Mouse (Mus musculus) lung, adult 2 months (tissue): ENCODE measurements around the gene Rwdd2b. TPM values are rescaled to one million over a fixed set of nuclear protein-coding genes. Genes with fewer than 3 reads are reported as not detected.

Source experiments
- DNase-seq: peaks from one replicate; pipeline ENCODE4 v3.0.0; 2022
- H3K4me1 ChIP-seq: fragments of 200-500 bp; 2 replicates; pipeline ENCODE4 v1.6.1; 2011; ENCODE audit warnings: low read length; ENCODE audit not compliant: control insufficient read depth, insufficient read depth
- H3K4me3 ChIP-seq: fragments of 200-500 bp; replicated peaks from 2 replicates; pipeline ENCODE3; 2011; ENCODE audit warnings: low read depth, mild to moderate bottlenecking, control low read depth, low read length; ENCODE audit errors: extremely low read depth
- CTCF ChIP-seq: fragments of 200-500 bp; IDR thresholded peaks from 2 replicates; pipeline ENCODE4 v1.5.1; 2011; ENCODE audit warnings: mild to moderate bottlenecking, low read length, control low read depth; ENCODE audit not compliant: insufficient read depth
- POLR2A ChIP-seq: fragments of 200-500 bp; IDR thresholded peaks from 2 replicates; pipeline ENCODE4 v1.6.1; 2011; ENCODE audit warnings: low read depth, mild to moderate bottlenecking, control low read depth, low read length, borderline replicate concordance; ENCODE audit errors: extremely low read depth
- WGBS: fragments of 180-500 bp; shearing (Covaris S2); methylation state at CpG from one replicate; pipeline ENCODE4 v1.1.7; 2018; 5-methylcytosine and 5-hydroxymethylcytosine counted together
- polyA plus RNA-seq: library from polyadenylated mRNA; depleted of rRNA; stranded (reverse); fragments of >200 nt; gene quantifications from 2 replicates; pipeline ENCODE4 v1.2.3, GENCODE M21; 2012; rRNA removed

The Rwdd2b gene
- polyA plus RNA-seq, 1 experiment, result 3.4 TPM

DNA sequence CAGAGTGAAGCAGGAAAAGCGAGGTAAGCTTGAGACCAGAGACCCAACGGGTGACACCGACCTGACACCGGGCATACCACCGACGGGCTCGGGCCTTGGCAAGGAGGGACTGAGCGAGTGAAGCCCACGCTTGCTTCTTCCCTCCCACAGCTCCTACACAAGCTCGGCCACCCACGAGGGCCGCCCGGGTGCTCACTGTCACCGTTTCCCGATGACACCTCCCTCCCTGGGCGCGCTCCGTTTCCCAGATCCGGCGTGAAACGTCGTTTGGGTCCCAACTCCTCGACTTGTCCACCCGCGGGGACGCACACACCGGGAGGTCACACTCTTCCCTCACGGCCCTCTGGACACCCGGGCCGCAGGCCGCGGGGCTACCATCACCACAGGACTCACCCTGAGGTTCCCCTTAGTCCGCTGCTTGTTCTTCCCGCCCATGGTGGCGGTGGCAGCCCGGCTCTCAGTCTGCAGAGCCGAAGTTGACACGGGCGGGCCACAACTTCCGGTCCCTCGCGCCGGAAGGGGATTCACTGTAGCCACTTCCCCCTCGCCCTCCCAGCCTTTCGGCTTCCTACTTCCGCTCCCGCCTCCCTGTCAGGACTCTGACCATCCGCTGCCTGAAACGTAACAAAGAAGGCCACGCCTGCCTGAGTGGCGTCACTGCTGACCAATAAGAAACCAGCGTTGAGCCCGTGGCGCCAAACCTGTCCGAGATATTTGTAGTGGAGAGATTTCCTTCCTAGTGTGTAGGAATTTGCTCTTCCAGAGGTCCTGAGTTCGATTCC, 8.1 kb downstream of the Rwdd2b start, which contains the start of gene Ltn1:
Ltn1 (minus strand) TSS at position 580 of the 782 bp plus-strand sequence.
- Histone ChIP-seq H3K4me3 (peak within 1 kb of the TSS; percentile 83), H3K4me1 (no peaks in the 10 kb centered on the region)
- WGBS, result under 1% methylated on average over 56 of the region's 56 CpGs
- TF ChIP-seq CTCF (no peak), POLR2A (peak; percentile 55; the same call in 1 of the 2 replicates)
- peak; percentile 99 for DNase-seq

DNA sequence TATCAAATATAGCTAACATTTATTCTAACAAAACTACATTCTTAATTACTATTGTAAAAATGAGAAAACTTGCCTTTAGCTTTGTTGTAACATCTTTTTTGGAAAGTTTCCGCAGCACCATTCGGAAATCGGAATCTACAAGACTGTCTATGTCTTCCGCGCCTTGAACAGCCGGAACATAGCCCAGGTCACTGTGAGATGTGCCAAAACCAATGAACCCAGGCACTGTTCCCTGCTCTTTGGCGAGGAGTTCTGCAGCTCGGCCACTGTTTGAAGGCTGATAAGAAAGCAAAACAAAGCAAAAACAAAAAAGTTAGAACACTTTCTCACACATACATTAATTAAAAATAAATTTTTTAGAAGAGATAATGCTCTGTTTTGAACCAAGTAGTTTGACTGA, 12.9 kb downstream of the Rwdd2b start:
- DNase-seq, result peak; percentile 25
- no peaks in the 10 kb centered on the region for H3K4me1 ChIP-seq
- no peak overlapping the region for H3K4me3 ChIP-seq
- TF ChIP-seq POLR2A, result no peak
- TF ChIP-seq CTCF, result no peak
- WGBS, result 83% methylated on average over 8 of the region's 8 CpGs

DNA sequence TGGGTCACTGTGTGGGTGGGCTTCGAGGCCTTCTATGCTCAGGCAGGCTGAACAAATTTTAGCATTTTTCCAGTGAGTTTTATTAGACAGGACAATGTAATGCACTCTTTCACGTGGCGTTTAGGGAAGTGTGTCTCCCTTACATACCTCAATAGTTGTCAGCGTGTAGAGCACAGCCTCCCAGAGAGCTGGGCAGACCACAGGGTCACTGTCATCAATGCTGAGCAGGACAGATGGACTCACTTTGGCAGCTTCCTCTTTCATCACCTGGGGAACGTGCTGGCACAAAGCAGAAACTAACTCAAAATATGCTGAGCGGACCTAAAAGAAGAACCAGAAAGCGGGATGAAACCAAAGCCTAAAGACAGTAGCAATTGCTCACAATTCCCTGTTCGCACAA, 19.7 kb downstream of the Rwdd2b start:
- TF ChIP-seq CTCF, result no peak
- no peak for TF ChIP-seq POLR2A
- Histone ChIP-seq H3K4me3 (no peak overlapping the region), H3K4me1 (no peaks in the 10 kb centered on the region)
- 90% methylated on average over 8 of the region's 8 CpGs for WGBS
- DNase-seq, result no peak

DNA sequence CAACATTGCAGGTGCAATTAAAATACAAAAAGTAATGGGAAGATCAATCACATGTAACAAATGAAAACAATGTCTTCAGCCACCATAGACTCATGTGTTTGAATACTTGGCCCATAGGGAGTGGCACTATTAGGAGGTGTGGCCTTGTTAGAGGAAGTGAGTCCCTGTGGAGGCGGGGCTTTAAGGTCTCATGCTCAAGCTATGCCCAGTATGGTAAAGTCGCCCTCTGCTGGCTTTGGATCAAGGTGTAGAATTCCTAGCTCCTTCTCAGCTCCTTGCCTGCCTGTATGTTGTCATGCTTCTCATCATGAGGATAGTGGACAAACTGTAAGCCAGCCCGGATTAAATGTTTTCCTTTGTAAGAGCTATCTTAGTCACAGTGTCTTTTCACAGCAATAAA, 35.4 kb downstream of the Rwdd2b start:
- TF ChIP-seq CTCF (no peak), POLR2A (no peak)
- 87% methylated on average over 3 of the region's 3 CpGs for WGBS
- Histone ChIP-seq H3K4me1 (no peaks in the 10 kb centered on the region), H3K4me3 (no peak overlapping the region)
- DNase-seq, result no peak

DNA sequence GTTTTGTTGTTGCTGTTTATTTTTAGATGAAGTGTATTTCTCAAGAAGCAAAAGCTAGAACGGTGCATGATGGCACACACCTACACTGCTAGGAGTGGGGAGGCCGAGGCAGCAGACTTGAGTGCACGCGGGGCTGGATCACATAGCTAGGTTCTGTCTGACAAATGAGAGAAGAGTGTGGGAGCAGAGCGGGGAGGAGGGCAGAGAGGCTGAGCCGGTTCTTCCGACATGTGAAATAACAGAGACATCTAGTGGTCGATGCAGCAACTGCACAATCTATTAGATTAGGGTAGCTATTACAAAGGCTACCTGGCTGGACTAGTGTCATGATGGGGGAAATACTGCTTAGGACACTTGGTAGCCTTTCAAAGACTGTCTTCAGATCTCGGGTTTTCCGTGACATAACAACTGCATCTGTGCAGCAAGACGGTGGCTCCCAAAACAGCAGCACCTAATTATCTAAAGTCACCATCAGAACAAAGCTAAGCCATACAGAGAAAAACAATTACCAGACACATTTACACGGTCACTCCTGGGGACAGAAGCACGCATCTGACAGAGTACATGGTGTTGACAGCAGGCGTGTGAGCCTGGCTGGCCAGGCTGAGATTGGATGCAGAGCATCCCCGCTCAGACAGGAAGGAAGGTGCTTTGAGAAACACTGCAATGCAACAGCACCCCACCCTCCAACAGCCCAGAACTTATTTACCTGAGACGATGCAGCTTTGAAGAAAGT, 46.4 kb downstream of the Rwdd2b start:
- TF ChIP-seq CTCF (peak; percentile 70), POLR2A (no peak)
- Histone ChIP-seq H3K4me3 (no peak overlapping the region), H3K4me1 (no peaks in the 10 kb centered on the region)
- 40% methylated on average over 16 of the region's 16 CpGs for WGBS
- DNase-seq, result peak; percentile 33

DNA sequence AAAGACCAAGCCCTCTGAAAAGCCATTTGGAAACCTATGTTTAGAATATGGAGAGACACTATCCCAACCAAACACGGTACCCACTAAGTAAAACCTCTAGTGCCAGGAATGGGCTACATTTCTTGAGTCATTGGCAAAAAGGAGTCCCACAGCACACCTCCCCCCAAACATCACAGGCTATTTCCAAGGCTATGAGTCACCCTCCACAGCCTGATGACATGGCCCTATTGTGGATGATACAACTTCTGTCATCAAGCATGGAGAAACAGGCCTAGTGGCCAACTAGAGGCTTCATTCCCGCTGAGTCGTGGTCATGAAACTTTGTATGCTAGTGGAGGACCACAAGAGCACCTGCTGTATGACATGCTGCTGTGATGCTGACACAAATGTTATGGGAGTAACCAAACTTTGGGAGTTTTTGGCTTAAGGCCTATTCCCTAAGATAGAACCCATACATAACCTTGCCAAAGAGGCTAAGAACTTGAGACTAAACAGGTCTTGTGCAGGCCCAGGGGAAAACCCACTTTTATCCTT, 52.9 kb downstream of the Rwdd2b start:
- DNase-seq, result no peak
- Histone ChIP-seq H3K4me1 (no peaks in the 10 kb centered on the region), H3K4me3 (no peak overlapping the region)
- 92% methylated on average over 3 of the region's 3 CpGs for WGBS
- TF ChIP-seq CTCF (no peak), POLR2A (no peak)

DNA sequence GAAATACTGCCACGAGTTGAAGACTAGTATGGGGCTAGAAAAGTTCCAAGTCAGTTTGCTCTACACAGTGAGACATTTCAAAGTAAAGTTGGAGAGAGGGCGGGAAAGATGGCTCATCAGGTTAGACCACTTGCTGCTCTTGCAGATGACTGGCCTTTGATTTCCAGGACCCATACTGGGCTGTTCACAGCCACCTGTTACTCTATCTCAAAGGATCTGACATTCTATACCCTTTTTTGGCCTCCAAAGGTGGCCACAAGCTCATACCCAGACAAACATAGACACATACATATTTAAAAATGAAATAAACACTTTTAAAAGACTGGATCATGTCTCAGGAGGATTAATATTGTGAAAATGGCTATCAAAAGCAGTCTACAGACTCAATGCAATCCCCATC, 56.0 kb downstream of the Rwdd2b start:
- H3K4me3 ChIP-seq, result no peak overlapping the region
- 89% methylated on average over 2 of the region's 2 CpGs for WGBS
- no peak for DNase-seq
- TF ChIP-seq CTCF (no peak), POLR2A (no peak)
- H3K4me1 ChIP-seq, result no peaks in the 10 kb centered on the region

Other genes with a start within 250 kb of the Rwdd2b start
- 6.2 and 6.7 TPM in 2 replicates for gene N6amt1, start 86.4 kb downstream of the Rwdd2b start, polyA plus RNA-seq
- 3.8 and 6.3 TPM in 2 replicates for gene Ltn1, start 8.0 kb downstream of the Rwdd2b start, polyA plus RNA-seq
- gene Usp16, start 14.1 kb upstream of the Rwdd2b start, polyA plus RNA-seq, result 13.9 and 19.0 TPM in 2 replicates
- 13.8 and 23.5 TPM in 2 replicates for gene Cct8, start 55.3 kb upstream of the Rwdd2b start, polyA plus RNA-seq
- 1.1 and 2.6 TPM in 2 replicates for gene Map3k7cl, start 112.8 kb upstream of the Rwdd2b start, polyA plus RNA-seq